Mouse (Mus musculus): ENCODE results near the gene Gpr157. TPM values are rescaled to one million over a fixed set of nuclear protein-coding genes. Genes with fewer than 3 reads are reported as not detected.
A peak's percentile ranks its signal among the peaks of the same experiment; 100 is the strongest.

Gene Gpr157
- total RNA-seq, 2 experiments from 2014 or later: 1.1 to 1.6 TPM

- DNase-seq (ENCODE audit: low spot score in 2 of 2): no peak
Observed at GRCm38 (mm10) chr4:150070136-150070535, 17.0 kb upstream of the Gpr157 start.

DNA sequence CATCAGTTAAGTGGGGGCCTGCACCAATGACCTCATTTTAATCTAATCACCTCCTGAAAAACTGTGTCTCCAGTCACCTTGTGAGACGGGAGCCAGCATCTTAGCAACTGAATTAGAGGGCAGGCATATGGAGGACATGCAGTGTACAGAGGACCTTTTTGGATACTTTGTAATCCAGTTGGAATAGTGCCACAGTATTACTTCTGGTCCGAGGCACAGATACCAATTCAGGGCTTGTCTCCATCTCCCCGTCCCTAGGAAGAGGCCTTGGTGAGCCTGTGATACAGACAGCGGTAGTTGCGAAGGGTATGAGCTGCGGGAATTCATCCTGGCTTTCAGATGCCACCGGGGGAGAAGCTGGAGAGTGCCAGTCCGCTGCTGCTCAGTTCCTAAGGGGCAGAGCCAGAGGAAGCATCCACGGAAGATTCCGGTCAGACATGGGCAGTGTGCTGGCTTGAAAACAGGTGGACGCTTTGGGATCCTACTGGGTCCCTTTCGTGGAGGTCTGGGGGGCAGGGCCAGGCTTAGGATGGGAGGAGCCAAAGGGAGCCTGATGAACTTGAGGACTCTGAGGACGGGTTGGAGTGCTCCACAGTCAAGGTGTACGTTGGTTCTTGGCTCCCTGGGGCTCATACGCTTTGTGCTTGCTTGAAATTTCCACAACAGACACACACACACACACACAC lies 14.6 kb upstream of the Gpr157 start:
- DNase-seq (ENCODE audit: low spot score in 2 of 2): no peak

DNA sequence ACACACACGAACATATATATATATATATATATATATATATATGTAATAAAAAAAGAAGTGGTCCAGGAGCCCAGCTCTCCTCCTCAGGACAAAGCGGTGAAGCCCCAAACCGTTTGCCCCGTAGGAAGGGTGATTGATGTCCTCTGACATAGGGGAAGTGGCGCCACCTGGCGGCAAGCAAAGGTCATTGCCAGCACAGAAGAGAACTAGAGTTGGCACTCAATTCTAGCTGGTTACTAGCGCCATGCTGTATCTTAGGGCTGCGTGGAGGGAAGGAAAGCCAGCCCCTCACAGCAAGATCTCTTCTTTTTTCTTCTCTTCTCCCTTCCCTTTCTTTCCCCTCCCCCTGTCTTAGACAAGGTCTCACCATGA lies 14.1 kb upstream of the Gpr157 start:
- DNase-seq (ENCODE audit: low spot score in 2 of 2): peak; percentile 50 to 71

DNA sequence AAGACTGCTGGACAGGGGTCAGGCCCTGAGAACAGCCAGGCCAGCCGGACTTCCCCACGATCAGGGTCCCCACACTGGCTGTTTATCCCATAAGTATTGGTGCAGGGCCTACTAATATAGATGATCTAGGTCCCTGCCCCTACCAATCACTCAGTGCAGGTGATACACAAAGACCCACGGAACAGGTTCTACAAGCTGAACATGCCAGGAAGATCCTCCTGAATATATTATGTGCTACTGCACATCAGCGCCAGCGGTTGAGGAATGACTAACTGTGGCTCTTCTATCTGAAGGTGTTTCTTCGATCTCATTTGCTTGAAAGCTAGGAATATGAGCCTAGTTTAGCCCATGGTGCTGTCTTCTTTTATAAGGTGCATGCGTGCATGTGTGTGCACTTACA lies 11.8 kb upstream of the Gpr157 start:
- no peak for DNase-seq (ENCODE audit: low spot score in 2 of 2)

- no peak for DNase-seq (ENCODE audit: low spot score in 2 of 2)
Observed at GRCm38 (mm10) chr4:150076147-150076546, 11.0 kb upstream of the Gpr157 start.

DNA sequence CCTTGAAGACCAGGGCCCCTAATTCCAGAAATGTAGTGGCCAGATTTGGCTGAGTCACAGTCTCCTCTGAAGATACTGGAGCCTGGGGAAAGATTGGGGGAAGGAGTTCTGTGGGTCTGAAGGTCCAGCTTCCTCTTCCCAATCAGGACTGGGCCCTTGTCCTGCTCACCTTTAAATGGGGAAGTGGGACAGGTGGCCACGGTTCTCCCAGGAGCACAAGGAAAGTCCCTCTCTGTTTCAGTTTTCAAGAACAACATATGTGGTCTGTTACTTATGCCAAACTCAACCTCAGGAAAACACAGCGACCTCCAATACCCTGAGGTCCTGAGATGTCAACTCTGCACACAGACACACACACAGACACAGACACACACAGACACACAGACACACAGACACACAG lies 8.5 kb upstream of the Gpr157 start:
- DNase-seq (ENCODE audit: low spot score in 2 of 2): no peak

- no peak for DNase-seq (ENCODE audit: low spot score in 2 of 2)
Observed at GRCm38 (mm10) chr4:150079244-150079643, 7.9 kb upstream of the Gpr157 start.

GRCm38 (mm10) chr4:150080330-150080967 lies 6.7 kb upstream of the Gpr157 start:
- no peak for DNase-seq (ENCODE audit: low spot score in 2 of 2)

GRCm38 (mm10) chr4:150085366-150085765 lies 1.8 kb upstream of the Gpr157 start:
- DNase-seq (ENCODE audit: low spot score in 2 of 2): no peak

DNA sequence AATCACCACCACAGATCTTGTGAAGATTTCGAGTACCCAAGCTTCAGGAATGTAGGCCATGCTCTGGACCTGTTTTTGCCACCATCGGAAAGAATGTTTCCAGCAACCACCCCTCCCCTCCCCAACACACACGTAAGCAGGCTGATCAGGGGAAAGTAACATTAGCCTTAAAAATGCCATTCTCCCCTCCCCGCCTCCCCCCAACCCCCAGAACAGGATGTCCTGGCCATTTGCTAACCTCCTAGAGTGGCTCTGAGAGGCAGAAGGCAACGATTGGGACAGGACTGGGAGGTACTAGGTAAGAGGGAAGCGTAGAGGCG lies 364 bp upstream of the Gpr157 start:
- no peak for DNase-seq (ENCODE audit: low spot score in 2 of 2)

GRCm38 (mm10) chr4:150087890-150088530 lies 845 bp downstream of the Gpr157 start:
- peak in 1 of 2 experiments; percentile 53 for DNase-seq (ENCODE audit: low spot score in 2 of 2)

DNA sequence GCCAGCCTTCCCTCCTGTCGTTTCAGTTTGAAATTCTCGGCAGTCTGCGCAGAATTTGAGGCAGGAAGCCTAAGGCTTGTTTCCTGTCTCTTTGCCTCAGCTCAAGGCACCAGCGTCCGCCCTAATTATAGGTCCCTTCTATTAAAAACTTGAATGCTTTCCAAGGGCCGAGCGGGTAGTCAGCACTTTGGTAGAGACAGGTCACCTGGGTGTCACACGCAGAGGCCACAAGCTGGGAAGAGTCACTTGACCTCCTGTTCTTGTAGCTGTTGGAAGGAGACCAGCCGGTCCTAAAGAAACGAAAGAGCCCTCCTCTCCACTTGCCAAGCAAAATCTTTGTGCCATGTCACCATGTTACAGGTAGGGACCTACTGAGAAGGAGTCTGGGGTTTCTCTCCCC lies 2.0 kb downstream of the Gpr157 start:
- no peak for DNase-seq (ENCODE audit: low spot score in 2 of 2)

DNA sequence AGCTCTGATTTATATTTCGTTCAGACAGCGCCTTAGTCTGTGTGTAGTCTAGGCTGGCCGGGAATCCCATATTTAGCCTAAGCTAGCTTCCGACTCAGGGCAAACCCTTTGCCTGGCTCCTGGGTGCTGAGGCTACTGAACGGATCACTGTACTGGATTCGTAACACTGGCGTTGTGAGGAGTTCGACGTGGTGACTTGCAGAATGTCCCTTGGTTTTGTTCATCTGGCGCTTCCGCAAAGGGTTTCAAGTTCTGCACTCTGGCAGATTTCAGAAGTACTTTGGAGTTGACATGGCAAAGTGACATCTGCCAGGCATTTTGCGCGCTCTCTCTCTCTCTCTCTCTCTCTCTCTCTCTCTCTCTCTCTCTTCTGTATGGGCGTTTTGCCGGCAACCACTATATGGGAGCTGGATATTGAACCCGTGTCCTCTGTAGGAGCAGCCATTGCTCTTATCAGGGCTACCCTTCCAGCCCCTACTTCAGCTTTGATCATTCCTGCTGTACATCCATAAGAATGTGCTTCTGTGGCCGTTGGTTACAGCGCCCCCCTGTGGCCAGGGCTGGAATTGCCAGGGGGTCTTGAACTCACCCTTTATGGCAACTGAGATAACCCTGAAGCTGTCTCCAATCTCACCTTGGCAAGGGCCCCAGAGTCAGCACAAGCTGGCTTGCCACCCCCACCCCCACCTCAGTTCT lies 4.9 kb downstream of the Gpr157 start:
- DNase-seq (ENCODE audit: low spot score in 2 of 2): peak; percentile 46 to 65

DNA sequence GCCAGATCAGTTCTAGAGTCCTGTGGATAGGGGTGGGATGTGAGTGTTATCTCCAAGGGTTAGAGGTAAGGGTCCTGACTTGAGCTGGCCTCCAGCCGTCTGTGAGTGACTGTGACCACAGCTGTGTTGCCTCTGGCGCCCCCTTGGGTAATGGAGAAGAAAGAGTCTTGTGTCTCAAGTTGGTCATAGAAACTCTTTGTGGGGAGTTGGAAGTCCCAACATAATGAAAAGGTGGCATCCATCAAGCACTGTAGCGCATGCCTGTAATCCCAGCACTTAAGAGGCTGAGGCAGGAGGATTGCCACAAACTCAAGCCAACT lies 5.4 kb downstream of the Gpr157 start:
- DNase-seq (ENCODE audit: low spot score in 2 of 2): no peak

- no peak for DNase-seq (ENCODE audit: low spot score in 2 of 2)
Observed at GRCm38 (mm10) chr4:150093560-150094462, 6.6 kb downstream of the Gpr157 start.

DNA sequence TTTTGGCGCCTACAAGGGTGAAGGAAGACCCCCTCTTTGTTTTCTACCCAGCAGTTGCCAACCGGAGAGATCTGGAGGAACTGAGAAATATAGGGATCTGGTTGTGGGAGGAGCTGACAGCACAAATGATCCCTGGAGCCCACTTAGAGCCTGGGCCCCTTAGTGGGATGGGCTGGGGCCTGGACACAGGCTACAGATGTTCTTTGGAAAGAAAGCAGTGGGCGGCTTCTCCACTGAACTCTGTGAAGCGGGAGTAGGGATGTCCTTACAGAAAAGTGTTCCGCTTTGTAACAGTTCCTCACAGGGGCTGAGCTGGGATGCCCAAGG lies 7.3 kb downstream of the Gpr157 start:
- DNase-seq (ENCODE audit: low spot score in 2 of 2): no peak

GRCm38 (mm10) chr4:150096309-150096708 lies 9.1 kb downstream of the Gpr157 start:
- no peak for DNase-seq (ENCODE audit: low spot score in 2 of 2)

- DNase-seq (ENCODE audit: low spot score in 2 of 2): no peak
Observed at GRCm38 (mm10) chr4:150097847-150098246, 10.7 kb downstream of the Gpr157 start.

GRCm38 (mm10) chr4:150098880-150099279 lies 11.7 kb downstream of the Gpr157 start:
- peak; percentile 47 to 53 for DNase-seq (ENCODE audit: low spot score in 2 of 2)

DNA sequence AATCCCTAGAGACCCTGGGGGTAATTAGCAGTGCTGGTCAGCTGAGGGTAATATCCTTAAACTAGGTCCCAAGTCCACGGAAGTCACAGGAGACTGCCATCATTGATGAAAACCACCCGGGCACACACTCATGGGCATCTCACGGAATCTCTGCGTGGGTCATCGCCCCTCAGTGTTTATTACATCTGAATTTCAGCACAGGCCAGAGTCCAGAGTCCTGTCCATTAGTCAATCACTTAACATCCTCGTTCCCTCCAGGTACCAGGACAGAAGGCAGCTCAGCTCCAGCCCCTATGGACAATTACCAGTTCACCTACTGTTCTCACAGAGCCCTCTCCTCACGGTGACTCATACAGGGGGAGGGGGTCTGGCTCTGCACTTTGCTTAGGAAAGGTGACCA lies 15.7 kb downstream of the Gpr157 start:
- DNase-seq (ENCODE audit: low spot score in 2 of 2): no peak

DNA sequence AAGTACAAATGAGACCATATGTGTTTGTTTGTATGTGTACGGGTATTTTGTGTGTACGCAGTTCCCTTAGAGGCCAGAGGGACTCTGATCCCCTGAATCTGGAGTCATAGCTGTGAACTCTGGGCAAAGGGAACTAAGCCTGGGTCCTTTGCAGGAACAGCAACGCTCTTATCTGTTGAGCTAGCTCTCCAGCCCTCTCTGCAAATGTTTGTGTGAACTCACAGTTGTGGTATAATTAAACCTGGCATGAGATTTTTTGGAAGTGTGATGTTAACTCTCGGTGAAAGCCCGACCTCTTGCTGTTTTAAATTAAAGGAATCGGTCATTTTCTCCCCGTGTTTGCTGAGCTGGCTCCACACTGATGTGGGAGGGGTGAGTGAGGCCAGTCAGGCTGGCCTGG lies 18.5 kb downstream of the Gpr157 start:
- no peak for DNase-seq (ENCODE audit: low spot score in 2 of 2)
